Mouse (Mus musculus): ENCODE results near the gene Arhgef6. TPM values are rescaled to one million over a fixed set of nuclear protein-coding genes. Genes with fewer than 3 reads are reported as not detected.

The Arhgef6 gene
- polyA plus RNA-seq, 1 experiment from 2014 or later, result 3.0 TPM

- Histone ChIP-seq H3K27ac (no peak overlapping the region), H3K9me3 (no peaks in the 10 kb centered on the region), H3K4me3 (no peak overlapping the region), H3K4me1 (no peaks in the 10 kb centered on the region), H3K36me3 (replicated peaks) (no peaks in the 10 kb centered on the region), H3K27me3 (ENCODE audit: poor library complexity, severe bottlenecking) (no peaks in the 10 kb centered on the region)
- WGBS, result 92% methylated on average over 4 of the region's 4 CpGs
- DNase-seq (ENCODE audit: extremely low spot score, low spot score), result no peak
Measured at GRCm38 (mm10) chrX:57215495-57215894, 123.0 kb downstream of the Arhgef6 start.

DNA sequence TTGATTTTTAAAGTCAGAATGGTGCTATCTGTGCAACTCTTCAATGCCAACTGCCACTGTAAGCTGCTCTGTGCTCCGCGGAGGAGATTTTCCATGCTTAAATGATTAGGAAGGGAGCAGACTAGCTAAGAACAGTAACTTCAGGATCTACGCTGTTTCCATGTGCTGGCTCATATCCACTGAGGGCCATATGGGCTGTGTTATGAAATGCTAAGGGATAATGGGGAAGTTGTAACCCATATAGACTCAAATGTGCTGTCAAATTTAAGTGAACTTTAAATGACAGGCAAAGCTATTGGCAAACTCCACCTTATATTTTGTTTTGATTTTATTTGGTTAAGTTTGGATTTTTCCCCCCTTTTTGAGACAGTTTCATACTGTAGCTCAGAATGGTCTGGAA is 125.7 kb downstream of the Arhgef6 start:
- Histone ChIP-seq H3K4me1 (no peaks in the 10 kb centered on the region), H3K9me3 (no peaks in the 10 kb centered on the region), H3K4me3 (no peak overlapping the region), H3K27me3 (ENCODE audit: poor library complexity, severe bottlenecking) (no peaks in the 10 kb centered on the region), H3K27ac (no peak overlapping the region), H3K36me3 (replicated peaks) (no peaks in the 10 kb centered on the region)
- DNase-seq (ENCODE audit: extremely low spot score, low spot score), result no peak
- 88% methylated on average over 3 of the region's 3 CpGs for WGBS

DNA sequence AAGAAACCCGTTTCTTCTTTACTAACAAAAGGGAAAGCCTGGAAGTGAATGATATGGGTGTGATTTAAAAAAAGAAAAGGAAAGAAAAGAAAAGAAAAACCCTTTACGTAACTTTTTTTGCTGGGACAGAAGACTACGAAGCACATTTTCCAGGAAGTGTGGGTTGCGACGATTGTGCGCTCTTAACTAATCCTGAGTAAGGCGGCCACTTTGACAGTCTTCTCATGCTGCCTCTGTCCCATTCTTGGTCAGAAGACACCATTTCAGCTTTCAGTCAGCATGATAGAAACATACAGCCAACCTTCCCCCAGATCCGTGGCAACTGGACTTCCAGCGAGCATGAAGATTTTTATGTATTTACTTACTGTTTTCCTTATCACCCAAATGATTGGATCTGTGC is 126.7 kb downstream of the Arhgef6 start, which contains the start of gene Cd40lg:
TSS of gene Cd40lg (plus strand) at position 268 of the 400 bp plus-strand sequence.
- no peaks in the 10 kb centered on the region for H3K27me3 ChIP-seq (ENCODE audit: poor library complexity, severe bottlenecking)
- no peak within 1 kb of the TSS for H3K4me3 ChIP-seq
- no peaks in the 10 kb centered on the region for H3K36me3 ChIP-seq (replicated peaks)
- no peaks in the 10 kb centered on the region for H3K9me3 ChIP-seq
- DNase-seq (ENCODE audit: extremely low spot score, low spot score), result no peak
- WGBS, result 92% methylated on average over 9 of the region's 9 CpGs
- H3K4me1 ChIP-seq, result no peaks in the 10 kb centered on the region
- no peak within 1 kb of the TSS for H3K27ac ChIP-seq

- Histone ChIP-seq H3K27me3 (ENCODE audit: poor library complexity, severe bottlenecking) (no peaks in the 10 kb centered on the region), H3K36me3 (replicated peaks) (no peaks in the 10 kb centered on the region), H3K9me3 (no peaks in the 10 kb centered on the region), H3K4me3 (no peak overlapping the region), H3K4me1 (no peaks in the 10 kb centered on the region), H3K27ac (no peak overlapping the region)
- 86% methylated on average over 1 of the region's 1 CpGs for WGBS
- no peak for DNase-seq (ENCODE audit: extremely low spot score, low spot score)
Measured at GRCm38 (mm10) chrX:57210591-57210990, 127.9 kb downstream of the Arhgef6 start.

DNA sequence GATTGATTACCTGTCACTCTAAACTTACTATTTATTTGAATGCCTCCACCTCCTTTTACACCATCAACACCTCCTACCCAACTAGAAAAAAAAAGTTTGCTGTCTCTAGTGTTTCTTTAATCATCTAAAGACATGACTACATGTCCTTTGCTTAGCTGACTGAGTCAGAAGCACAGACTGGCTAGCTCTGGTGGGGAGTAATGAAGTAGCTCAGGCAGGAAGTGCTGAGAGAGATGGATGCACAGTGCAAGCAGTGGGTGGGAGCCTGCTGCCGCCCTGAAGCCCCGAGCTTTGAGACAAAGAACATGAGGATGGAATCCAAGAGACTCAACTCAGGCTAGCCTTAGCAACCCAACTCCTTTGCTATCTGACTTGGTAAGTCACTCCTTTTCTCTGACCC is 138.1 kb downstream of the Arhgef6 start:
- WGBS, result 70% methylated on average over 2 of the region's 2 CpGs
- Histone ChIP-seq H3K4me1 (no peaks in the 10 kb centered on the region), H3K4me3 (no peak overlapping the region), H3K27me3 (ENCODE audit: poor library complexity, severe bottlenecking) (no peaks in the 10 kb centered on the region), H3K9me3 (no peaks in the 10 kb centered on the region), H3K27ac (no peak overlapping the region), H3K36me3 (replicated peaks) (no peaks in the 10 kb centered on the region)
- DNase-seq (ENCODE audit: extremely low spot score, low spot score), result no peak

DNA sequence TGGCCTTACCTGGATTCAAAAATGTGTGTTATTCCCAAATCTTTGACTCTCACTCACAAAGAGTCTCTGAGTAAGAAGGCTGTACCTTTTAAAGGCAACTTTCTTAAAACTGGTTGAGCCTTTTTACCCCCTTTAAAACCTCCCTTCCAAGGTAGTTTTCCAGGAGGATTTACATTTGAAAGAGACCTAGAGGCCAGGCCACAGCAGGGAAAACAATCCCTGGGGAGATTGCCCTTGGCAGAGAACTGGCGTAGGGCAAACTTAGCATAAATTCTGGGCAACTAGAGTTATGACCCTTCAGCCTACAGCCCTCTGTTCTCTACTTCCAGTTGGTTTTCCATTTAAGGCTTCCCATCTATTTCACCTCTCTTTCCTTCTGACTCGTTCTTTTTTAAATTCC is 140.5 kb downstream of the Arhgef6 start:
- H3K27ac ChIP-seq, result no peak overlapping the region
- H3K9me3 ChIP-seq, result no peaks in the 10 kb centered on the region
- H3K27me3 ChIP-seq (ENCODE audit: poor library complexity, severe bottlenecking), result no peaks in the 10 kb centered on the region
- WGBS, result 60% methylated on average over 2 of the region's 2 CpGs
- no peak overlapping the region for H3K4me3 ChIP-seq
- no peaks in the 10 kb centered on the region for H3K4me1 ChIP-seq
- no peak for DNase-seq (ENCODE audit: extremely low spot score, low spot score)
- H3K36me3 ChIP-seq (replicated peaks), result no peaks in the 10 kb centered on the region

- Histone ChIP-seq H3K27me3 (ENCODE audit: poor library complexity, severe bottlenecking) (no peaks in the 10 kb centered on the region), H3K9me3 (no peaks in the 10 kb centered on the region), H3K4me3 (no peak overlapping the region), H3K4me1 (no peaks in the 10 kb centered on the region), H3K27ac (no peak overlapping the region), H3K36me3 (replicated peaks) (no peaks in the 10 kb centered on the region)
- DNase-seq (ENCODE audit: extremely low spot score, low spot score), result no peak
- WGBS, result 85% methylated on average over 9 of the region's 9 CpGs
Measured at GRCm38 (mm10) chrX:57196319-57196718, 142.2 kb downstream of the Arhgef6 start.

- Histone ChIP-seq H3K4me1 (no peaks in the 10 kb centered on the region), H3K27me3 (ENCODE audit: poor library complexity, severe bottlenecking) (no peaks in the 10 kb centered on the region), H3K36me3 (replicated peaks) (no peaks in the 10 kb centered on the region), H3K9me3 (no peaks in the 10 kb centered on the region), H3K27ac (no peak overlapping the region), H3K4me3 (no peak overlapping the region)
- DNase-seq (ENCODE audit: extremely low spot score, low spot score), result no peak
- WGBS, result 83% methylated on average over 5 of the region's 5 CpGs
Measured at GRCm38 (mm10) chrX:57189335-57189734, 149.2 kb downstream of the Arhgef6 start.

DNA sequence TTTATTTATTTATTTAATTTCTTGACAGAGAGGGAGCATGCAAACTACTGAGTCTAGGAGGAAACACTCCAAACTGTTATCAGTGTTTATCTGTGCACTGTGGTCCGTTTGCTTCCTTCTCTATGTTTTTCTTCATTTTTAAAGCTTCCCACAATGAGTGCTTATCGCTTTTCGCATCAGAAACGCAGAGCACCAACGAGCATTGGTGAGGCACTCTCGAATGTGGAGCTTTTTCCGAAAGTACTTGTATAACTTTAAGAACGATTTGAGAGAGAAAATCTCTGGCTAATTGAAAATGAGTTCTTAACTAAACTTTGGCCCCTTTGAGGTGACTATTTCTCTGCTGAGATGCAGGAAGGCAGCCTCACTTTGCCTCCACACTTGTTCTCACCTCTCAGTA is 151.2 kb downstream of the Arhgef6 start:
- Histone ChIP-seq H3K9me3 (no peaks in the 10 kb centered on the region), H3K4me3 (no peak overlapping the region), H3K36me3 (replicated peaks) (no peaks in the 10 kb centered on the region), H3K27ac (no peak overlapping the region), H3K27me3 (ENCODE audit: poor library complexity, severe bottlenecking) (no peaks in the 10 kb centered on the region), H3K4me1 (no peaks in the 10 kb centered on the region)
- DNase-seq (ENCODE audit: extremely low spot score, low spot score), result no peak
- WGBS, result 90% methylated on average over 8 of the region's 8 CpGs

DNA sequence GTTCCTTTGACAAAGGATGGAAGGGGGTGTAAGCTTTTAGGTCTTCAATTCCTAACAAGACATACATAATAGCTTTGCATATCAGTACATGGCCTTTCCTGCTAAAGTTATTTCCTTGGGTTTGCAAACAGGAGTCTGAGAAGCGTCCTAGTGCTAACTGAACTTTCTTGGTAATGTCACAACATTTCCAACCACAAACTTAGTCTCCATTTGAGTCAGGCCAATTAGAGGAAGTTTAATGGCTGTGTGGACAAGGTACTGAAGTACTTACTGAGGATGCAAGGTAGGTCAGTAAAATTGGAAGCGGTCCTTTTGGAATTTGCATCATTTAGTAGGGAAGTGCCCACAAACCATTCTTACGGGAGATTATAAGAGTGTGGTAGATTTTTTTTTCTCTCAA is 155.2 kb downstream of the Arhgef6 start:
- H3K27me3 ChIP-seq (ENCODE audit: poor library complexity, severe bottlenecking), result no peaks in the 10 kb centered on the region
- DNase-seq (ENCODE audit: extremely low spot score, low spot score), result no peak
- H3K4me1 ChIP-seq, result no peaks in the 10 kb centered on the region
- H3K27ac ChIP-seq, result no peak overlapping the region
- H3K4me3 ChIP-seq, result no peak overlapping the region
- 93% methylated on average over 3 of the region's 3 CpGs for WGBS
- H3K36me3 ChIP-seq (replicated peaks), result no peaks in the 10 kb centered on the region
- no peaks in the 10 kb centered on the region for H3K9me3 ChIP-seq

DNA sequence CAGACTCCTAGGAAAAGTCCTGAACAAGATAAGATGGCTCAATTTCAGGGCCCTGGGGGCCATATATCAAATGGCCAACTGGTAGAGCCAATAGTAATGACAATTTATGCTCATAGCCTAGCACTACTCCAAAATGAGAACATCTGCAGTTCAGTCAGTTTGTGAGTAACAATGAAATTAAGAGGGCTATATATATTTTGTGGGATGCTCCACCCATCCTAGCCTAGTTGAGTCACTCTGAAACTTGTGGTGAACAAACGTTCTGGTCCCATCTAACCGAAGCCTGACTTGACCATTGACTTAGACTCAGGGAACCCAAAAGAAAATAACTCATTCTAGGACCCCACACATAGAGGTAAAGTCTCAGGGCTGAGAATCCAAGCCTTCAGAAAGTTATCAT is 156.1 kb downstream of the Arhgef6 start:
- no peak for DNase-seq (ENCODE audit: extremely low spot score, low spot score)
- no peaks in the 10 kb centered on the region for H3K36me3 ChIP-seq (replicated peaks)
- no peaks in the 10 kb centered on the region for H3K9me3 ChIP-seq
- H3K4me1 ChIP-seq, result no peaks in the 10 kb centered on the region
- H3K27ac ChIP-seq, result no peak overlapping the region
- H3K4me3 ChIP-seq, result no peak overlapping the region
- WGBS, result 87% methylated on average over 2 of the region's 2 CpGs
- no peaks in the 10 kb centered on the region for H3K27me3 ChIP-seq (ENCODE audit: poor library complexity, severe bottlenecking)

Other genes with a start within 250 kb of the Arhgef6 start
- gene Cd40lg, start 126.6 kb downstream of the Arhgef6 start, polyA plus RNA-seq (2016; fragmentation: Nextera tagmentation; extraction: Ambion mirVana), result not detected in 2 replicates
- gene Rbmx, start 54.3 kb upstream of the Arhgef6 start, polyA plus RNA-seq (2016; fragmentation: Nextera tagmentation; extraction: Ambion mirVana), result 195 TPM in 2 replicates
- not detected in 2 replicates for gene Gm364, start 70.4 kb upstream of the Arhgef6 start, polyA plus RNA-seq (2016; fragmentation: Nextera tagmentation; extraction: Ambion mirVana)
- 0.02 TPM in 1 of 2 replicates, not detected in the other for gene Gpr101, start 165.0 kb upstream of the Arhgef6 start, polyA plus RNA-seq (2016; fragmentation: Nextera tagmentation; extraction: Ambion mirVana)